Mouse (Mus musculus) liver, embryonic 15.5 days (tissue): ENCODE data around the gene Ifitm3. TPM values are rescaled to one million over a fixed set of nuclear protein-coding genes. Genes with fewer than 3 reads are reported as not detected.

ENCODE experiments used
- ATAC-seq: fragments of 200-750 bp; cut with Nextera tagmentation; 2 replicates; pipeline ENCODE4 v1.8.0; 2017; ENCODE audit warnings: moderate number of reproducible peaks, mild to moderate bottlenecking, moderate library complexity; ENCODE audit not compliant: insufficient read depth
- H3K27ac ChIP-seq: fragments of 300-500 bp; sonication (generic); replicated peaks from 2 replicates; pipeline ENCODE4 v1.5.1; 2015; ENCODE audit warnings: mild to moderate bottlenecking, inconsistent platforms
- H3K27me3 ChIP-seq: fragments of 300-500 bp; sonication (generic); 2 replicates; pipeline ENCODE4 v1.6.1; 2015; ENCODE audit warnings: mild to moderate bottlenecking, inconsistent platforms
- H3K36me3 ChIP-seq: fragments of 300-500 bp; sonication (generic); replicated peaks from 2 replicates; pipeline ENCODE4 v1.6.1; 2015; ENCODE audit warnings: moderate library complexity, mild to moderate bottlenecking, inconsistent platforms
- H3K4me1 ChIP-seq: fragments of 300-500 bp; sonication (generic); replicated peaks from 2 replicates; pipeline ENCODE4 v1.6.1; 2015; ENCODE audit warnings: inconsistent platforms
- H3K4me2 ChIP-seq: fragments of 300-500 bp; sonication (generic); 2 replicates; pipeline ENCODE4 v1.6.1; 2015; ENCODE audit warnings: moderate library complexity, mild to moderate bottlenecking, inconsistent platforms
- H3K4me3 ChIP-seq: fragments of 300-500 bp; sonication (generic); replicated peaks from 2 replicates; pipeline ENCODE4 v1.5.1; 2015; ENCODE audit warnings: mild to moderate bottlenecking, inconsistent platforms
- H3K9ac ChIP-seq: fragments of 300-500 bp; sonication (generic); 2 replicates; pipeline ENCODE4 v1.6.1; 2015; ENCODE audit warnings: moderate library complexity, mild to moderate bottlenecking, inconsistent platforms
- H3K9me3 ChIP-seq: fragments of 300-500 bp; sonication (generic); replicated peaks from 2 replicates; pipeline ENCODE4 v1.6.1; 2016; ENCODE audit warnings: inconsistent platforms
- whole genome bisulfite sequencing: fragments of 180-500 bp; shearing (Covaris S2); methylation state at CpG from one replicate; pipeline ENCODE4 v1.1.7; 2015; ENCODE audit warnings: mixed read lengths; ENCODE audit not compliant: insufficient replicate concordance; 5-methylcytosine and 5-hydroxymethylcytosine counted together
- polyA plus RNA-seq: library from polyadenylated mRNA; unstranded; fragments of >200 nt; fragmentation: Nextera tagmentation; extraction: Ambion mirVana; gene quantifications from 2 replicates; pipeline ENCODE4 v1.2.1, GENCODE M21; 2015

The Ifitm3 gene
- polyA plus RNA-seq, 1 experiment from 2014 or later = 98.1 TPM

DNA sequence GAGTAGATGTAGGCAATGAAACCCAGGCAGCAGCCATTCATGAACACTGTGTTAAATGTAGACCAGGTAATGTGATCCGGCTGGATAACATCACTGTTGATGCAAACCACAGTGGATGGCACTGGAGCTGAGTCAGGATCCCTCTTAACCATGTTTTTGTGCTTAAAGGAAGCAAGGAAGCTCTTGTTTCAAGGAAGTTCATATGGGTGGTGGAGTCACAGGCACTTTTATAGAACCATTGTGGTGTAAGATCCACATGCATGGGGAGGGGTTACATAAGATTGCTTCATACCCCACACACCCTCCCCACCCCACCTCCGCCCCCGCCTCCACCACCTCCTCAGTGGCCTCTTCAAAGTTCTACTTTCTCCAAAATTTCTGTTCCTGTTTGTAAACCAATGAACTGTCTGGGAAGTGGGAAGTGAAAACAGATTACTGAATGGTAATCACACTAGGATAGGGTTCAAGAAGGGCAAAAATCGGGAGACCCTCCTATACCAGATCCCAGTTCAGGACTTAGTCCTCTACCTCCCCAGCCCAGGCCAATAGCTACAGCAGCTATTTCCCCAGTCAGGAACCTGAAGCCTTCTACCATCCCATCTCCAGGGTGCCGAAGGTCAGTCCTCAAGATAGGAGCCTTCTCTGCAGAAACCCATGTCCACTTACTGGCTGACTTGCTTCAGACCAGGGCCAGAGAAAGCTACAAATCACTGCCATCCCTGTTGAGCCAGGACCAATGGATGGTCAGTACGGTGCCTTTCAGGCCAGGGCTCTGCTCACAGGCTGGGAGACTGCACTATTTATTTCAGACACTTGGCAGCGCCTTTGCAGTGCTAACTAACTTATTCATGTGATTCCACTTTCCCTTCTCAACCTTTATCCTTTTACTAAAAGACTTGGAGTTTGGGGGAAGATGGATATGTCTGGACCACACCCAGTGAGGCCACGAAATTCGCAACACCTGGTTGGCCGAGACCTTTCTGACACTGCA, 6.4 kb upstream of the Ifitm3 start:
- Histone ChIP-seq H3K27me3 (no peaks in the 10 kb centered on the region), H3K9ac (no peak overlapping the region), H3K36me3 (no peaks in the 10 kb centered on the region), H3K4me3 (peak overlapping the region; percentile 22), H3K4me1 (peaks cover 27% of the 10 kb centered on the region), H3K9me3 (no peaks in the 10 kb centered on the region), H3K27ac (peak overlapping the region; percentile 55; the same call in 1 of the 2 replicates), H3K4me2 (no peak overlapping the region)
- ATAC-seq = no peak
- WGBS = 63% methylated on average over 10 of the region's 10 CpGs

DNA sequence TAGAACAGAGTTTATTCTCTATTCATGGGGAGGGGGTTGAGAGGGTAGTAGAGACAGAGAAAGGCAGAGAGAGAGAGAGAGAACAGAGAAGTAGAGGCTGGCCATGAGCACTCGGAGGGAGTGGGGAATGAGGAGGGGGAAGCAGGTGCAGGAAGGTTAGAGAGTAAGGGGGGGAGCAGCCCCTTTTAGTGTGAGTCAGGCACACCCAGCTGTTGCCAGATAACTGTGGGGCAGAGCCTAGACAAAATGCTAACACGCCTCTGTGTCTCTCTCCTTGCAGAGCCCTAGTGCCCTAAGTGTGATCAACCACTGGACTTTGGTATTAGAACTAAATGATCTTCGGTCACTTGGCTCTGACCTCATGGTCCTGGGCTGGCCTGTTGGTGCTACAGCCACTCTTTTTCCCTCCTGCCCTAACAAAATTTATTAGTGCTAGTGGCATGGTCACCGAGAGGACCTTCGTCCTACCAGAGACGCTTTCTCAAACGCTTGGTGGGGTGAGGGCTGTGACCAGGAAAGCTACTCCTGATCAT, 734 bp upstream of the Ifitm3 start:
- H3K36me3 ChIP-seq = no peaks in the 10 kb centered on the region
- no peaks in the 10 kb centered on the region for H3K27me3 ChIP-seq
- peak overlapping the region; percentile 39; the same call in 1 of the 2 replicates for H3K9ac ChIP-seq
- peak overlapping the region; percentile 67 for H3K4me2 ChIP-seq
- ATAC-seq = no peak
- no peaks in the 10 kb centered on the region for H3K9me3 ChIP-seq
- H3K27ac ChIP-seq = peak overlapping the region; percentile 35; the same call in 1 of the 2 replicates
- WGBS = 54% methylated on average over 7 of the region's 7 CpGs
- H3K4me1 ChIP-seq = peaks cover 57% of the 10 kb centered on the region
- H3K4me3 ChIP-seq = peak overlapping the region; percentile 51; the same call in 1 of the 2 replicates

DNA sequence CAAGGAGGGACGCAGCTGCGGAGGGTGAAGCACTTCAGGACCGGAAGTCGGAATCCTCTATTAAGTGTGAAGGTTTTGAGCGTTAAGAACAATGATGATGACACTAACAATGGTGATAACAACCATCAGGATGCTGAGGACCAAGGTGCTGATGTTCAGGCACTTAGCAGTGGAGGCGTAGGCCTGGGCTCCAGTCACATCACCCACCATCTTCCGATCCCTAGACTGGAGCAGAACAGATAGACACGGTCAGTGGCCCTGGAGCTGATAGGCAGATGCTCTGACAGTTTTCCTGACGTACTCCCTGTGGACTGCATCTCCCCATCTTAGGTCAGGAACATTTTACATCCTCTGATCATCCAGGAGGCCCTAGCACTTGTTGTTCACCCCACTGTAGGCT, 905 bp downstream of the Ifitm3 start:
- Histone ChIP-seq H3K4me3 (peak overlapping the region; percentile 51), H3K27me3 (no peaks in the 10 kb centered on the region), H3K9ac (no peak overlapping the region), H3K4me1 (peaks cover 49% of the 10 kb centered on the region), H3K36me3 (no peaks in the 10 kb centered on the region), H3K4me2 (peak overlapping the region; percentile 67), H3K9me3 (no peaks in the 10 kb centered on the region), H3K27ac (no peak overlapping the region)
- 67% methylated on average over 9 of the region's 9 CpGs for WGBS
- ATAC-seq = no peak

DNA sequence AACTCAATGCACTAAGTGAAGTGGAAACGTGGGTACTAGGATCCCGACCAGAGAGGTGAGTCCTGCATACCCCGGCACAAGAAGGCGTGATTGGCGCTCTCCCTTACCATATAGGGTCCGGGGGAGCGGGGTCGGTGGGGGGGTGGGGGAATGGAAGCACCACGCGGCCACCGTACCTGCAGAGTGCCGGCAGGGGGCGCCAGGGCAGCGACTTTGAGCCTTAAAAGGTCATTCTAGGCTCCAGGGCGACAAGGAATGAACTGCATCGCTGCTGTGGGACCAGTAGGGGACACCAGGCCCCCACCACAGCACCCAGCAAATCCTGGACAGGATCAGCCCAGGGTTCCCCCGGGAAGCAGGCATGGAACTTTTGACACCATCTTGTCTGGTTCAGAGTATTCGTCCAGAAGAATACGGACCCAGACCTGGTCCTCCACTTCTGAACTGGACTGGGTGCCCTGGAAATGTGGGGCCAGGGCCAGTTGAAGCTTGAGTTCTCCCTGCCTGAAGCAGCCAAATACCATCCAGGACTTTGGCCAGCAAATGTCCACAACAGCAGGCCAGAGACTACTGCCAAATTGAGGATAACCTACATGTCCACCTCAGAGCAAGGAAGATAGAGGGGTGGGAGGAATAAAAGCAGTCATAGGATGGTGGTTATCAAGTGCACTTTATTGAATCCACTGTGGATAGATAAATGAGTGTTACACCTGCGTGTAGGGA, 1.5 kb downstream of the Ifitm3 start:
- no peak overlapping the region for H3K9ac ChIP-seq

DNA sequence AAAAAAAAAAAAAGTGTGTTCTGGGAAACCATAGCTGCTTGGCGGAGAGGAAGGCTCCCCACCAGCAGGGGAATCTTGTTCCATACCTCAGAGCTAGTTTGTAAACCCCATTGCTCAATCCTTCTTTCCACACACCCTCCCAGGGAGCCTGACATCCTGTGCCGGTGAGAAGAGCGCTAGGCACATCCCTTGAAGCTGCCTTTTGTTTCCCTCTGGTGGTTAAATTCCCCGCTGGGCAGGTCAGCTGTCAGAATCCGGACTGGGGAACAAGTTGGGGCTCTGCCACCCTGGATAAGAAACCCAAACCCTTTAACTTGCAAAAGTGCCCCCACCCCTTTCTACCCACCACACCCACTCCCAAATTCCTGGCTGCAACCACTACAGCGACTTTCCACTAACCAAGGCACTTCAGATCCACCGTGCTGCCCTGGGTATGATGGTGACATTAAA, 2.2 kb downstream of the Ifitm3 start:
- no peak overlapping the region for H3K27ac ChIP-seq

More for the DNA sequence above, 1.5 kb downstream of the Ifitm3 start:
- peaks cover 49% of the 10 kb centered on the region for H3K4me1 ChIP-seq
- H3K36me3 ChIP-seq = no peaks in the 10 kb centered on the region
- H3K4me2 ChIP-seq = peak overlapping the region; percentile 67
- 5% methylated on average over 20 of the region's 20 CpGs for WGBS
- H3K27me3 ChIP-seq = no peaks in the 10 kb centered on the region
- peak; percentile 65 for ATAC-seq
- H3K27ac ChIP-seq = 0 out of 2 replicates have a peak overlapping the region, but pooled peaks have one; percentile 34
- no peaks in the 10 kb centered on the region for H3K9me3 ChIP-seq
- peak overlapping the region; percentile 51 for H3K4me3 ChIP-seq

DNA sequence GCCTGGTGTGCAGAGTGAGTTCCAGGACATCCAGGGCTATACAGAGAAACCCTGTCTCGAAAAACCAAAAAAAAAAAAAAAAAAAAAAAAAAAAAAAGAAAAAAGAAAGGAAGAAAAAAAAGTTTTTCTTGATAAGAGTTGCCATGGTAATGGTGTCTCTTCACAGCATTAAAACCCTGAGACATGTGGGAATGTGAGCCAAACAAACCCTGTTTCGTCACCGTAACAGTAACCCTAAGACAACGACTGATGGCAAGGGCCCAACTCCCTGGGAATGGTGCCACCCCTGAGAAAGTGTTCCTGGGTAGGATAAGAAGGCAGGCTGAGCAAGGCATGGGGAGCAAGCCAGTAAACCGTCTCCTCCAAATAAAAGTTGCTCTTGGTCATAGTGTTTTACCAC, 3.7 kb downstream of the Ifitm3 start:
- Histone ChIP-seq H3K4me1 (peaks cover 37% of the 10 kb centered on the region), H3K36me3 (no peaks in the 10 kb centered on the region), H3K9ac (no peak overlapping the region), H3K27me3 (no peaks in the 10 kb centered on the region), H3K27ac (no peak overlapping the region), H3K9me3 (no peaks in the 10 kb centered on the region), H3K4me2 (no peak overlapping the region), H3K4me3 (no peak overlapping the region)
- WGBS = 65% methylated on average over 5 of the region's 5 CpGs
- ATAC-seq = no peak

More for the DNA sequence above, 2.2 kb downstream of the Ifitm3 start:
- H3K27me3 ChIP-seq = no peaks in the 10 kb centered on the region
- peak; percentile 16; the same call in 1 of the 2 replicates for ATAC-seq
- no peaks in the 10 kb centered on the region for H3K36me3 ChIP-seq
- H3K9me3 ChIP-seq = no peaks in the 10 kb centered on the region
- 7% methylated on average over 7 of the region's 7 CpGs for WGBS
- peak overlapping the region; percentile 67 for H3K4me2 ChIP-seq
- H3K4me3 ChIP-seq = peak overlapping the region; percentile 28
- H3K4me1 ChIP-seq = peaks cover 49% of the 10 kb centered on the region
- no peak overlapping the region for H3K9ac ChIP-seq

DNA sequence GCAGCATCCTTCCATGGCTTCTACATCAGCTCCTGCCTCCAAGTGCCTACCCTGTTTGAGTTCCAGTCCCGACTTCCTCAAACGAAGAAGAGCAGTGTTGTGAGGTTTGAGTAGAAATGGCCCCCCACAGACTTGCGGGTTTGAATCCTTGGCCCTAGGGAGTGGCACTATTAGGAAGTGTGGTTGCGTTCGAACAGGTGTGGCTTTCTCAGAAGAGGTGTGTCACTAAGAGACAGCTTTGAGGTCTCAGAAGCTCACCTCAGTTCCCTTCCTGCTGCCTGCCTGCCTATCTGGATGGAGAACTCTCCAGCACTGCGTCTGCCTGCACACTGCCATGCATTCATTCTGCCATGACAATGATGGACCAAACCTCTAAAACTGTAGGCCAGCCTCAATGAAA, 4.1 kb downstream of the Ifitm3 start:
- Histone ChIP-seq H3K4me1 (peaks cover 32% of the 10 kb centered on the region), H3K9ac (no peak overlapping the region), H3K36me3 (no peaks in the 10 kb centered on the region), H3K9me3 (no peaks in the 10 kb centered on the region), H3K4me2 (no peak overlapping the region), H3K27ac (no peak overlapping the region), H3K4me3 (no peak overlapping the region), H3K27me3 (no peaks in the 10 kb centered on the region)
- no peak for ATAC-seq
- 49% methylated on average over 6 of the region's 6 CpGs for WGBS

DNA sequence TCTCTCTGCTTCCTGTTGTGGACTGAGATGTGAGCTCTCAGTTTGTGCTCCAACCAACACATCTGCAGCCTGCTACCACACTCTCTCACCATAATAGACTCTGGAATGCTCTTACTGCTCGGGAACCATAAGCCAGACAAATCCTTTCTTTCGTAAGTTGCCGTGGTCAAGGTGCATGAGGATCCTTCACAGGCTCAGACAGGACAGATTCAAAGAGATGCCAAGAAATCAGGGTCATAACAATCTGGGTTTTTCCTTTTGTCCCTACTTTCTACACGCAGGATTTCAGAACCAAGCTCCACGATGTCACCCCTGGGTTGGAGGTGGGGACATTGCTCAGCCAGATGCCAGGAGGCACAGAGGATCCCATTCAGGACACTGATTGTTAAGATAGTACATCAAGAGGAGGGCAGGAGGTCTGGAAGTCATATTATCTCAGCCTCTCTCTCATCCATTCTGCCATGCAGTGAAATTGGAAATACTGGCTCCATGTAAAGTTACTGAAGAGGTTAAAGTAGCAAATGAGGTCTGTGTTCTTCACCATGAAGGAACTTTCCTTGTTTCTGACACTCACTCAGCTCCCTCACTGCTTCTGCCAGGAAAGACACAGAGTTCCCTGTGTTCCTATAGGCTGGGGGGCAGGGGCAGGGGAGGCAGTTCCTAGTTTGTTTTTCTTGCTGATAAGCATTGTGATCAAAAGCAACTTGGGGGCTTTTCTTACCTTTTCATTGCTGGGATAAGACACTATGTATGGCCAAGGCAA, 7.1 kb downstream of the Ifitm3 start:
- no peak for ATAC-seq
- Histone ChIP-seq H3K9me3 (no peaks in the 10 kb centered on the region), H3K27me3 (no peaks in the 10 kb centered on the region), H3K4me3 (no peak overlapping the region), H3K27ac (no peak overlapping the region), H3K4me2 (no peak overlapping the region), H3K4me1 (peaks cover 6% of the 10 kb centered on the region), H3K36me3 (no peaks in the 10 kb centered on the region), H3K9ac (no peak overlapping the region)
- 59% methylated on average over 5 of the region's 5 CpGs for WGBS

DNA sequence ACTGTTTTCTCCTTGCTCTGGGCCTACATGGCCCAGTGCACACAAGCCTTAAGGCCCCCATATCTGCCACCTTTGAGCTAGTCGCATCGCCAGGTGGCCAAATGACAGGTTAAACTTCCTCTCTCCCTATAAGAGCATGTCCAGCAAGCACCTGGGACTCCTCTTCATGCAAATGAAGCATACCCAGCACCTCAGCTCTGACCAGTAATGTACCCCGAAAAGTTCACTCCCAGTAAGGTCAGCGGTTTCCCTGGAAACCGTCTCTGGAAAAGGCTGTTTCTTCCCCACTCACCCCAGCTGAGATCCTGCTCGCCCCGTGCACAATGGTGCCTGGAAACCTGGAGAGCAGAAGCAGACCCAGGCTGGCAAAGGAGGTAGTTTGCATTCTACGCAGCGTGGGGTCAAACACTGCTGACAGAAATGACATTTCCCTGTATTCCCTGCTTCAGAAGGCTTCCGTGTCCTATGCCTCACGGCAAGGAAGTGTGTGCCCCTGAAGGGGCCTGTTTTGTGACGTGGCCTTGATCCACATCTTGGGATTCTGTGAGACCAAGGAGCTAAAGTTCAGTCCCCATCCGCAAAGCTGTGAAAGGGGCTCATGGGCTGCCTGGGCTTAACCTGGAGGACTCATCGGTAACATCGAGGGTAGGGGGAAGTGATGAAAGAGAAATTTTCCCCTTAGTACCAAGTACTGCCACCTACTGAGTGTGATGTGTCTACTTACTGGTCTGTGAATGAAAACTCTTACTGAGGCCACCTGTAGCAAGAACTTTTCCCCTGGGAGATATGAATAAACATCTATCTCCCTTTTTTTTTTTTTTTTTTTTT, 9.5 kb downstream of the Ifitm3 start:
- Histone ChIP-seq H3K27ac (no peak overlapping the region), H3K4me3 (no peak overlapping the region), H3K4me2 (no peak overlapping the region), H3K4me1 (0 out of 2 replicates have a peak, but pooled peaks cover 4% of the 10 kb centered on the region), H3K27me3 (no peaks in the 10 kb centered on the region; the same call in 1 of the 2 replicates), H3K9ac (no peak overlapping the region), H3K36me3 (no peaks in the 10 kb centered on the region), H3K9me3 (no peaks in the 10 kb centered on the region)
- ATAC-seq = no peak
- whole genome bisulfite sequencing = 68% methylated on average over 15 of the region's 15 CpGs
